8 mouse cellular contexts compared by ENCODE assay signal in the genomic region with DNA sequence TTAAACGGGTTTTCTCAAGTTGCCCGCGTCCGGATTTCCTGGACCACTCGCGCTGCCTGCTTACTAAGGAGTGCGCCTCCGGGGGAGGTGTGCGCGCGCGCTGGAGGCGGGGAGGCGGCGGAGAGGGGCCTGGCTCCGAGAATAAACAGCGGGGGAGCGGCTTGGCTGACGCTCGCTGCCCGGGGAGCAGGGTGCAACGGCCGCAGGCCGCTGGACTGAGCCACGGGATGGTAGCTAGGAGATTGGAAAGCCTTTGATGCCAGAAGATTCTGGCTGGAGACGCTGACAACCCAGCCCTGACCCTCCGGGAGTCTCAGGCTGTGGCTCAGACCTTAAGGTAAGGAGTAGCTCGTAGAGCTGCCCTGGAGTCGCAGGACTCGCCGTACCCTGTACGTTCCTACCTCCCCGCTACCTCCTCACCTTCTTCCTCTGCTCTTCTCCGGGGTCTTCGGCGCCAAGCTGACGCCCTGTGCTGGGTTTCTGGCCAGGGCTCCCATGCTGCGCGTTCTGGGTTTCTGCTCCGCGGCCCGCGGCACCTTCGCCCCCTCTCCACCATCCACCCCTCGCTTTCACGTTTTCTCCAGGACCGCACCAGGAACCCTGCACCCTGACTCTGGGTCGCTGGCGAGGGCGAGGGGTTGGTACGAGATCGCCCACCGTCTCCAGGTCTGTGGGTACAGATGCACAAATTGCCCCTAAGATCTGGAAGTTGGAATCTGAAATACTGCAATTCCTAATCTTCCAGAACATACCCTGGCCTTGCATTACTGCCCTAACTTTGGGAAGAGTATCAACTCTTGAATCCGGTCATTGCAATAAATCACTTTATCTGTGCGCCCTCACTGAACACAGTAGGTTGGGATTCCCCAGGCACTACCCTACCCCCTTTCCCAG. TPM values are rescaled to one million over a fixed set of nuclear protein-coding genes. Genes with fewer than 3 reads are reported as not detected.
DNase-seq lines count a peak whose midpoint lies in the region; ATAC-seq and TF ChIP-seq lines count a peak whose summit lies in the region.

A gene (plus strand): TSS at position 120 of the 894 bp plus-strand sequence.

- TF ChIP-seq CTCF in E14TG2a.4 (conservative IDR thresholded peaks at IDR 0.05; ENCODE audit: low read length), result no peak

- ATAC-seq in forebrain, embryonic 16.5 days, result 0 out of 2 replicates have a peak, but pooled peaks have one; percentile 52
- peak; percentile 74 to 81 for ATAC-seq in hematopoietic stem cell, adult 5-6 weeks (replicated peaks in 1 of 2; ENCODE audit: insufficient read depth in 1 of 2, low FRiP score in 2 of 2, low TSS enrichment in 1 of 2, low read depth in 1 of 2, poor library complexity in 2 of 2, severe bottlenecking in 2 of 2)
- ATAC-seq in erythroid progenitor cell, adult 5-6 weeks (replicated peaks; ENCODE audit: low FRiP score, poor library complexity, severe bottlenecking), result no peak

- peak within 1 kb of the TSS; percentile 54 for H3K9ac ChIP-seq in forebrain, embryonic 16.5 days (replicated peaks; ENCODE audit: low read depth, low read length)

- peak within 1 kb of the TSS; percentile 78 for H3K4me3 ChIP-seq in E14TG2a.4 (replicated peaks; ENCODE audit: low read length)
- H3K4me3 ChIP-seq in forebrain, embryonic 16.5 days (replicated peaks; ENCODE audit: low read length), result peak within 1 kb of the TSS; percentile 53

- peaks cover 39% of the 10 kb centered on the region for H3K27me3 ChIP-seq in E14TG2a.4 (ENCODE audit: insufficient read depth, low read length)
- H3K27me3 ChIP-seq in forebrain, embryonic 16.5 days (replicated peaks; ENCODE audit: control insufficient read depth, insufficient read depth, low read length), result peaks cover 2% of the 10 kb centered on the region; the same call in 1 of the 2 replicates

- peak within 1 kb of the TSS; percentile 92 for H3K4me2 ChIP-seq in forebrain, embryonic 16.5 days (ENCODE audit: low read length)

- no peaks in the 10 kb centered on the region for H3K36me3 ChIP-seq in E14TG2a.4 (ENCODE audit: insufficient read depth, low read length)
- H3K36me3 ChIP-seq in forebrain, embryonic 16.5 days (ENCODE audit: control insufficient read depth, insufficient read depth), result no peaks in the 10 kb centered on the region

- WGBS in forebrain, embryonic 16.5 days, result 2% methylated on average over 54 of the region's 55 CpGs

- DNase-seq in adrenal gland, postnatal 36 days, result peak; percentile 62 to 64
- peak in 1 of 2 experiments; percentile 45 for DNase-seq in left cerebral cortex, adult 8-10 months (ENCODE audit: low spot score in 2 of 2)
- DNase-seq in lung, postnatal 4 days, result peak; percentile 57 to 62
- peak; percentile 67 for DNase-seq in right cerebral cortex, adult 18-20 months

- peaks cover 45% of the 10 kb centered on the region for H3K4me1 ChIP-seq in E14TG2a.4 (replicated peaks; ENCODE audit: low read depth, low read length)
- peaks cover 6% of the 10 kb centered on the region for H3K4me1 ChIP-seq in forebrain, embryonic 16.5 days (replicated peaks; ENCODE audit: control insufficient read depth, insufficient read depth, low read length)

- no peaks in the 10 kb centered on the region for H3K9me3 ChIP-seq in E14TG2a.4 (ENCODE audit: low read length)
- no peaks in the 10 kb centered on the region for H3K9me3 ChIP-seq in forebrain, embryonic 16.5 days (ENCODE audit: control insufficient read depth, low read length)

- H3K27ac ChIP-seq in forebrain, embryonic 16.5 days (ENCODE audit: low read length), result no peak within 1 kb of the TSS

RNA-seq across cellular contexts. Expression of the gene that starts here (rescaled TPM):
- 1 to 10 TPM; 4.2 to 5.2 TPM for total RNA-seq in adrenal gland, postnatal 36 days (2021)
- 0.62 and 0.71 TPM in 2 replicates for polyA plus RNA-seq in forebrain, embryonic 16.5 days (2015; fragmentation: Nextera tagmentation; extraction: Ambion mirVana)
- total RNA-seq in hematopoietic stem cell, adult 5-6 weeks (2017), result 5.3 and 5.6 TPM in 2 replicates
- total RNA-seq in left cerebral cortex, adult 8-10 months (2022), result 10 to 100 TPM; 23.9 to 28.6 (median 26.7) TPM
- 0.84 and 2.9 TPM in 2 replicates for total RNA-seq in erythroid progenitor cell, adult 5-6 weeks (2015; ENCODE audit: low replicate concordance)
- 0.77 and 1.1 TPM in 2 replicates for total RNA-seq in erythroid progenitor cell, adult 5-6 weeks (2017; ENCODE audit: low replicate concordance)

Comparison
In these comparisons a context has a peak if more than half of its experiments do, and no peak if none do; other contexts are left out.
1. Peak in ATAC-seq, H3K4me3 ChIP-seq, H3K9ac ChIP-seq and H3K4me2 ChIP-seq in forebrain, embryonic 16.5 days; RNA of the gene not detected or under 1 TPM.